Mouse (Mus musculus): ENCODE measurements at regions not wholly inside any gene's neighbourhood (a gene's known extent, or its start where the extent isn't known, plus 50 kb on each side); places are given as distances from the start of the nearest gene placed in this dataset.

DNA sequence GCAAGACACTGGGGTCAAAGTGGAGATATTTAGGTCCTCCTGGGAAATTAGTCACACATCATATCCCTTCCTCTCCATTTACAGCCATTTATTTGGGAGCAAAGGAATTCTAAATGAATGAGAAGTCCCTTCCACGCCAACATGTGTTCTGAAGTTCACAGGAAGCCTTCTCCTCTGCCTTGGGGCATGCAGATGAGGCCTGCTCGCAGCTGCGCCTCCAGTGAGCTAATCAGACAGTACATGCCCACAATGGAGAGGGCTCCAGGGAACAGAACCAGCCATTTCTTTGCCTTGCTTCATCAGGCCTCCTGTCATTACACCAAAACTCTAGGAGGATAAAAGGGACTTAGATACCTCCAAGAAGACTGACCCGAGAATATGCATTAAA is 71.9 kb upstream of the Thbs1 start:
- no peak overlapping the region for H3K4me3 ChIP-seq (ENCODE audit: insufficient read depth, low read length)
- no peak overlapping the region for H3K27ac ChIP-seq (ENCODE audit: insufficient read depth, low read depth, low read length)
- TF ChIP-seq CTCF (IDR thresholded peaks at IDR 0.05; ENCODE audit: low read depth, low read length) = no peak
- no peak for TF ChIP-seq POLR2A (IDR thresholded peaks at IDR 0.05; ENCODE audit: borderline replicate concordance, low read depth, low read length)
- H3K4me1 ChIP-seq (ENCODE audit: control insufficient read depth, insufficient read depth, low read length) = peaks cover 2% of the 10 kb centered on the region

DNA sequence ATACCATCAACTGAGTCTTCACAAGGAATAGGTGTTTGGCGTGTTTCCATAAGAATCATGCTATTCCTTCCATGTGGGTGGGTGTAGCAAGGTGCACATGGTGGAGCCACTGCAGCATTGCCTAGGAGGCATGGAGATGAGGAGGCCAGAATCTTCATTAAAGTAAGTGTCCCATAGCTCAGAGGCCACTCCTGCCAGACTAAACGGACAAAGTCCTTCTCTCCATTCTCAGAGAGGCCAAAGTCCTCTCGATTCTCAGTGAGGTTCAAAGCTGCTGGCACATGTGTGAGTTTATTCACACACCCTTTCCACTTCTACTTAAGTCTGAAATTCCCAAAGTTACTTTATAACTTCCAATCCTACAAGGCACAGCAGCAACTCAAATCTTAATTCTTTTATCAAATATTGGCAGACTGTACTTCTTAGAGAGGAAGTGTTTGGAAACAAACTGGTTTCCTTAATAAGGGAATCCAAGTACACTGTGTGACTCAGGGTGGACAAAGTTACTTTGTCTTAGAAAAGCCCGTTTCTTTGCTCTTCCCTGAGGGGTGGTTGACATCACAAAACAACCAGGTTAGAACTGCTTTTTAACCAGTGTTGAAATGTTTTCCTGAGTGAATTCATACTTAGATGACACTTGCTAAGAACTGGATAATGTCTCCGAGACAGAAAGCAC is 69.2 kb upstream of the Thbs1 start:
- TF ChIP-seq POLR2A (IDR thresholded peaks at IDR 0.05; ENCODE audit: borderline replicate concordance, low read depth, low read length) = no peak
- no peak for TF ChIP-seq CTCF (IDR thresholded peaks at IDR 0.05; ENCODE audit: low read depth, low read length)
- Histone ChIP-seq H3K27ac (ENCODE audit: insufficient read depth, low read depth, low read length) (no peak overlapping the region), H3K4me1 (ENCODE audit: control insufficient read depth, insufficient read depth, low read length) (0 out of 2 replicates have a peak, but pooled peaks cover 2% of the 10 kb centered on the region), H3K4me3 (ENCODE audit: insufficient read depth, low read length) (no peak overlapping the region)

DNA sequence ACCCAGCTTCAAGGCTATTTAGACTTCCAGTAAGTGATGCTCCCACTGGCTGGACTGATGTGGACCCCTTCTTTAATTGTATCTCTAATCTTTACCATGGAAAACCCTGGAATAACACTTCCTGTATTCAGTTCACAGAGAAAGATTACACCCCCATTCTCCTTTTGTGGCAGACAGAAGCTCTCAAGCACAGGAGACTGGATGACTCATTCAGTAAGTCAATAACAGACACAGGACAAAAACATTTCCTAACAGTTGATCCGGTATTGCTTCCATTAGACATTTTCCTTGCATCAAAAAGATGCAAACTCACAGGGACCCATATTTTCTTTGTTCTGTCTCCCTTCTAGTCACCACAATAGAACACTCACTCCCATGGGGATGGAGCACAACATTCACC is 67.0 kb upstream of the Thbs1 start:
- Histone ChIP-seq H3K27ac (ENCODE audit: insufficient read depth, low read depth, low read length) (no peak overlapping the region), H3K4me3 (ENCODE audit: insufficient read depth, low read length) (no peak overlapping the region), H3K4me1 (ENCODE audit: control insufficient read depth, insufficient read depth, low read length) (0 out of 2 replicates have a peak, but pooled peaks cover 2% of the 10 kb centered on the region)
- no peak for TF ChIP-seq CTCF (IDR thresholded peaks at IDR 0.05; ENCODE audit: low read depth, low read length)
- no peak for TF ChIP-seq POLR2A (IDR thresholded peaks at IDR 0.05; ENCODE audit: borderline replicate concordance, low read depth, low read length)

DNA sequence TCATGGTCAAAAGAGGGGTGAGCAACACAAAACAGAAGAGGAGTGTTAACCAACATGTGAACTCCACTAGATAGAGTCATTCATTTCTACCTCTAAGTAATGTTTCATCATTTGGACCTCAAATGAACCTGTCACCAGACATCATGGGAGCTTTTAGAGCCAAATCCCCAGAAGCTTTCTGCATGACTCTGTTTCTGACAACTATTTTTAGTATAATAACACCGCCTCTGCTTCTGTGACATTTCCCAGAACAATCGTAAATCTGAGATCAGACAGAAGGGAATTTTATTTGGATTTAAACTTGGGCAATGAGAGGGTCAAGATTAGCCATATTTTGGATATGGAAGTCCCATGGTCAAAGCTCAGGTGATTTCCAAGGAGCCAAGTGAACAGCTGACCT is 61.4 kb upstream of the Thbs1 start:
- H3K27ac ChIP-seq (ENCODE audit: insufficient read depth, low read depth, low read length) = no peak overlapping the region
- no peak overlapping the region for H3K4me3 ChIP-seq (ENCODE audit: insufficient read depth, low read length)
- TF ChIP-seq CTCF (IDR thresholded peaks at IDR 0.05; ENCODE audit: low read depth, low read length) (no peak), POLR2A (IDR thresholded peaks at IDR 0.05; ENCODE audit: borderline replicate concordance, low read depth, low read length) (no peak)
- H3K4me1 ChIP-seq (ENCODE audit: control insufficient read depth, insufficient read depth, low read length) = peaks cover 21% of the 10 kb centered on the region

DNA sequence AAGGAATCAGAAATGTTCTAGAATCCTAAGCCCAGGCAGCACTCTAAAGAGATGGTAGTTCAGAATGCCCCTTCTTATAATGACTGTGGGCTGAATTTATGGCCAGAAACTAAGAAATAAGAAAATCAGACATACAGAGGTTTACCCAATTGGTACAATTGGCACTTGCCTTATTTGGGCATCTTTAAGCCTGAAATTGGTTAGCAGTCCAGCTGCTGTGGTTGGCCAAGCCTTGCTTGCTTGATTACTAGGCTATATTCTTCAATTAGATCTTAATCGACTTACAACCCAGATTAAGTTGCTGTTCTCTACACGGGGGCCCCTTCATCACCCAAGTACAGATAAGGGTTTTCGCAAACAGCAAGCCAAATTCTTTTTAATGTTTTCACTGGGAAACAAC is 60.1 kb upstream of the Thbs1 start:
- Histone ChIP-seq H3K27ac (ENCODE audit: insufficient read depth, low read depth, low read length) (no peak overlapping the region), H3K4me3 (ENCODE audit: insufficient read depth, low read length) (no peak overlapping the region), H3K4me1 (ENCODE audit: control insufficient read depth, insufficient read depth, low read length) (peaks cover 21% of the 10 kb centered on the region)
- no peak for TF ChIP-seq CTCF (IDR thresholded peaks at IDR 0.05; ENCODE audit: low read depth, low read length)
- no peak for TF ChIP-seq POLR2A (IDR thresholded peaks at IDR 0.05; ENCODE audit: borderline replicate concordance, low read depth, low read length)

DNA sequence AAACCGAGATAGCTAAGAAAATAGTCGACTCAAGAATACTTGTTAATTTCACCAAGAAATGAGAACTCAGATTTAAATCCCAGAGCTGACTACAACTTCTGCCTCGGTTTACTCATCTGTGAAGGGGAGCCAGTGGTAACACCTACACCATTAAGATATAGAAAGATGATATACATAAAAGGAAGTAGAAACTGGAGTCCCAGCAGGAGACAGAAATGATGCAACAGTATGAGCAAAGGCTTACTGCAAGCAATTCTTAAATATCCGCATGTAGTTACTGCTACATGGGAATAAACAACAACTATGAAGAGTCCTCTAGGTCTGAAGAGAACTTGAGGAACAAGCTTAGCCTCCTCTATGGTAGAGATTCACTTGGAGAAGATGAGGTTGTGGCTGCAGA is 58.2 kb upstream of the Thbs1 start:
- H3K4me3 ChIP-seq (ENCODE audit: insufficient read depth, low read length) = no peak overlapping the region
- peaks cover 21% of the 10 kb centered on the region for H3K4me1 ChIP-seq (ENCODE audit: control insufficient read depth, insufficient read depth, low read length)
- TF ChIP-seq POLR2A (IDR thresholded peaks at IDR 0.05; ENCODE audit: borderline replicate concordance, low read depth, low read length) = no peak
- TF ChIP-seq CTCF (IDR thresholded peaks at IDR 0.05; ENCODE audit: low read depth, low read length) = no peak
- H3K27ac ChIP-seq (ENCODE audit: insufficient read depth, low read depth, low read length) = no peak overlapping the region

DNA sequence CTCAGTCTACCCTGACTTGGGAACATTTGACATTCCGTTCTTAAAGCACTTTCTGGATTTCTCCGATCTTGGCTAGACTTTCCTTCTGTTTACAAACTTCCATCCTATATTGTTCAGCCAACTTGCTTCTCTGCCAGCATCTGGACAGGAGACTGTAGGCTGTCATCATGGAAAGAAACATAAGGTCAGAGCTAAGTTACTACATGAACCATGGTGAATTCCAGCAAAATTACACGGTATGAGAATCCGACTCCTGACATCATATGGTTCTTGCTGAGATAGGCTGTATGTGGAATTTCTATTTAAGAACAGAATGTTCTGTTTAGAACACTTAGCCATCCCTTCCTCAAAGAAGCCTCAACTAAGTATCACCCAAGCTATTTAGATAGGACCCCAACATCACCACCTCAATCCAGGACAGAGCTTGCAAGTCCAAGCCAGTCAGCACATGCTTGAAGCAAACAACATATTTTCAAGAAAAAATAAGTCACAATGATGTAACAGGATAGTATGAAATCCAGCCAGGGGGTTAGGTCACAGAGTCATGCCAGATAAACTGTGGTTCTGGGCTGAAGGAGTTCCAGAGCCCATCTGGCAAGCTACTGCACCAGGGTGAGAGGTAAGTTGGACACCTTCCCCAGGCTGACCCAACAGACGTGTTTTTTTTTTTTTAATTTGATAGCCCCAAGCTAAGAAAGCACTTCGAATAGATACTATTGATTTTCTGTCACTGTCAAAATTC is 52.9 kb upstream of the Thbs1 start:
- TF ChIP-seq CTCF (IDR thresholded peaks at IDR 0.05; ENCODE audit: low read depth, low read length) = no peak
- TF ChIP-seq POLR2A (IDR thresholded peaks at IDR 0.05; ENCODE audit: borderline replicate concordance, low read depth, low read length) = no peak
- peaks cover 5% of the 10 kb centered on the region for H3K4me1 ChIP-seq (ENCODE audit: control insufficient read depth, insufficient read depth, low read length)
- no peak overlapping the region for H3K4me3 ChIP-seq (ENCODE audit: insufficient read depth, low read length)
- H3K27ac ChIP-seq (ENCODE audit: insufficient read depth, low read depth, low read length) = no peak overlapping the region

DNA sequence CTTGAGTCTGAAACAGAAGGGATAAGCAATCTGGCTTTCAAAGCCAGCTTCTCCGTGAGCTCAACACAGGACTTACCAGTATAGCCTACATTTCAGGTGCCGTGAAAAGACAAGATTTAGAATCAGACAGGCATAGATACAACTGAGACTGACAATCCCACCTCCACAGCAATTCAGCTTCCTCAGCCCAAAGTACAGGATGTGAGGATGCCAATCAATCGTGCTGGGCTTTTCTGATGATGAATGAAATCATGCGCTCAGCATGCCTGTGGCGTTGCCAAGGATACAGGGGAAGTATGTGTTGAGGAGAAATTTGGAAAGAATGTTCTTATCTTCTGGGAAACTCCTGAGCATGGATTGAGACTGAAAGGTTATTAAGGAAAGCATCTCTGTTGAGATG is 50.4 kb upstream of the Thbs1 start:
- Histone ChIP-seq H3K4me3 (ENCODE audit: insufficient read depth, low read length) (no peak overlapping the region), H3K27ac (ENCODE audit: insufficient read depth, low read depth, low read length) (no peak overlapping the region), H3K4me1 (ENCODE audit: control insufficient read depth, insufficient read depth, low read length) (no peaks in the 10 kb centered on the region)
- TF ChIP-seq POLR2A (IDR thresholded peaks at IDR 0.05; ENCODE audit: borderline replicate concordance, low read depth, low read length) (no peak), CTCF (IDR thresholded peaks at IDR 0.05; ENCODE audit: low read depth, low read length) (no peak)
